Mouse (Mus musculus) T-cell, adult 2 months (primary cell): Measurements from ENCODE around the gene Foxd2.

Experiments
- DNase-seq: peaks from one replicate; pipeline ENCODE4 v3.0.0; 2022; ENCODE audit warnings: low spot score

Gene Foxd2

DNA sequence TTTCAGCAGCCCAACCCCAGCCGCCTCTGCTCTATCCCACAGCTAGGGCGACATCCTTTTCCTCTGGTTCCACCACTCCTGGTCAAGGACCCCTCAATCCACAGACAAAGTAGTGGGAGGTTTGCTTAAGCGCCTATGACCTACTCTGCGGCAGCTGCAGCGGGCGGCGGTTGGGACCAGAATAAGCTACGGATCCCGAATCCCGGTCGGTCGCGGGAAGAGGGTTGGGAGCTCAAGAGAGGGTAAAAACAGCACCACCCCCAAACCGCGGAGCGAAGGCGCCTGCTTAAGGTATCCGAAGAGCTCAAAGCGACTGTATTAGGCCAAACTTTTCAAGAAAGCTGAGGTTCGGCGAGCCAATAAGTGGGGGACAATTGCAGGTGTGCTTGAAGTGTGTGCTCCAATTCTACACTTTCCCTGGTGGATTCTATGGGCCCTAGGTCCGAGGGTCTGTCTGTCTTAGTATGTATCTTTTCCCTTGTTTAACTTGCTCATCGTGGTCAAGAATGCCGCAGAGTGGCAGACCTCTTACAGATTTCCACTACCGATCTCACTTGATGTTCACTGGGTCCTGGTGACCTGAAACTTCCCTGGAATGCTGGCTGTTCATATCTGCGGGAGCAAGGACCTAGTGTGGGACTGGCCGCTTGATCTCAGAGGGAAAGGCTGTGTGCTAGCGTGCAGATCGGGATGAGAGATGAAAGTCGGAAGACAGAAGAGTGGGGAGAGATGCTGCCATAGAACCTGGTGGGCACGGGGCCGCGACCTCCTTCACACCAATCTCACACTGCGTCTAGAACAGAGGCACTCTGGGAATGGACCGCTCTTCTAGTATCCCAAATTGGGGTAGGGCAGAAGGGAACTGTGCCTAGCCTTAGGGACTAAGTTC lies 4.3 kb upstream of the Foxd2 start:
- no peak for DNase-seq

DNA sequence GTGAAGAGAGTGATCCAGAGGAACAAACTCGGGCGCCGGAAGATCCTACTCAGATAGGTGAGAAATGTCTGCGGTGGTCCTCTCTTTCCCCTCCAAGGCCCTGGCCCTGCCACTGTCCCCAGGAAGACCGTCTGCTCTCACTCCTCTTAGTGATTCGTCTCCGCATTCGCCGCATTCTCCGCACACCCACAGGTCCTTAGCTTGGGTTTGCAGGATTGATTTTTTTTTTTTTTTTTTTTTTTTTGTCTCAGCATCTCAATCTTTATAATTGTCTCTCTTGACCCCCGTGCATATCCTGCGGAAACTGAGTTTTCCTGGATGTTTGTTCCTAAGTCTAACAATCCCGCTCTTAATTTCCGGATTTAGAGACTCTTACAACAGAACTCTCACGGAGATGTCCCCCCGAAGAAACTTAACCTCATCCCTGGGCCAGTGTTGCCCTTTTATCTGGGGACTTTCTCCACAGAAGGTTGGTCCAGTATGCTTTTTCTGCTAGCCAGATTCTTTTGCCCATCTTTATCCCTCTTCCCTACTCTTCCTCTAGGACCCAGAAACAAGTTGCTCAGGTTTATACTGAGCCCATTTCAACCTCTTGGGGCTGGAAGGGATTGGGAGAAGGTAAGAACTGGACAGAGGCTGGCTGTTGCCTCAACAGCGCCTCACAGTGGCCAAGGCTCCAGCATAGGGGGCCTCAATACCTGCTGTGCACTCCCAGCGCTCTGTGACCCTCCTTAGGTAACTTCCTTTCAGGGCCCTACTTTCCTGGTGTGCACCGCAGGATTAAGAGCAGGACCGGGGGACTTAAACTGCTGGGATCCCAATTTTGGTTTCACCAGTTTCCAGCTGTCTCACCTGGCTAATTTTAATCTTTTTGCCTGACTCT lies 1.2 kb upstream of the Foxd2 start:
- peak; percentile 20 for DNase-seq

- peak; percentile 46 for DNase-seq
Measured at GRCm38 (mm10) chr4:114907951-114908828, 483 bp downstream of the Foxd2 start.

DNA sequence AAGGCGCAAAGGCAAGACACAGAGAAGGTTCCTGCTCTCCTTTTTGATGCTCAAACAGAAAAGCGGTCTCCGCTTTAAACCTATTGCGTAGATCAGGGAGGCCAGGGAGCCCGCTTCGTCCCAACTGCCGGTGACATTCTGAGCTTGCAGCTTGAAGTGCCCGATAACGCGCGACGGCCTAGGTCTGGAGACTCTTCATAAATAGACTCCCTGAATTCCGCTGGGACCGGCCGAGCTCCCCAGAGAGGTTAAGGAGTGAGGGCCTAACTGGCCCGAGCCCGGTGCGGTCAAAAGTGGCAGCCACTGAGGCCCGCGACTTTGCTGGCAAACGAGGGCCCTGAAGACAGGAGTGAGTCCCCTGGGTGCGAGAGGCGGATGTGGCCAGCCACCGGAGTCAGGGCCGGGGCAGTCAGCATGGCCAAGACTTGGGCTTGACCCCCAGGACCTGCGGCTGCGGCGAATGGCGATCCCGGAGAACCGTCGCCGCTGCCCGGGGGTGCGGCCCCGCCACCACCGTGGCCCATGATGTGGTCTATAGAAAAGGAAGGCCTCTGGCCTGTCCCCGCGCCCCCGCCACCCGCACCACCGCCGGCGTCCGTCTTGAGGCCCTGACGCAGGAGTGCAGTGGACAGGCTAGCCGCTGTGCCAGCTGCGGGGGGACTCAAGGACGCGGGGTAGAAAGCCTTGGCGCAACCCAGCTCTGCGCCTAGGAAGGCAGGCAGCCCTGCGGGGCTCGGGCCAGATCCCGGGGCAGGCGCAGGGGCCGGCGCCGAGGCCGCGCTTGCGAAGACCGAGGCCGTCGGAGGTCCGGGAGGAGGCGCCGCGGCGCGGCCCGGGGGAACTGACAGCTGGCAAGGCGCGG lies 1.4 kb downstream of the Foxd2 start:
- DNase-seq = no peak

DNA sequence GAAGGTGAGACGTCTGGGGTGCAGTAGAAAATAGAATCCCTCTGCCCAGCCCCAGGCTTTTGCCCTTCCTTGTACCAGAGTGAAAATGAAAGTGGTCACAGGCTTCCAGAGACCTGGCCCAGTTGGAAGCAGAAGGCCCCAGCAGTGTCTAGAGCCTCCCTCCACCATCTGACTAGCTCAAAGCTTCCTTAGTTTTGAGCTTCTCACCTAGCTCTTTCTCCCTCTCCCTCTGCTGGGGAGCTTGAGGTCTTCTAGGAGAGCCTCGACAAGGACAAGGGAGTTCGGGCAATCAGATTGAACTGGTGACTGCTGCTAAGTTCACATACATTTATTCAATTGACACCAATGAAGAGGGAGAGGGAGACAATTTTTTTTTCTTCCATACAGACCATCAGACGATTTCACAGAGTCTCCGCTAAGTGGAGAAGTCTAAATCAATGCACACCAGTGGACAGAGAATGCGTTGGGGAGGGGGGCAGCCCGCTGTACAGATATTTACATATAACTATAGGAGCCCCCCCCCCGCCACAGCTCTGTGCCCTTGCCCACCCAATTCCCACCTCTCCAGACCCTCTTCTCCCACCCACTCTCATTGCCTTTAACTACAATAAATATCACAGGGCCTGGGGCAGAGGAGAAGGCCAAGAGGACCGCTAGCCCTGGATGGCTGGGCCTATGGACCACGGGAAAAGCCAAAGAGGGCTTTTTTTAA lies 2.5 kb downstream of the Foxd2 start:
- no peak for DNase-seq

DNA sequence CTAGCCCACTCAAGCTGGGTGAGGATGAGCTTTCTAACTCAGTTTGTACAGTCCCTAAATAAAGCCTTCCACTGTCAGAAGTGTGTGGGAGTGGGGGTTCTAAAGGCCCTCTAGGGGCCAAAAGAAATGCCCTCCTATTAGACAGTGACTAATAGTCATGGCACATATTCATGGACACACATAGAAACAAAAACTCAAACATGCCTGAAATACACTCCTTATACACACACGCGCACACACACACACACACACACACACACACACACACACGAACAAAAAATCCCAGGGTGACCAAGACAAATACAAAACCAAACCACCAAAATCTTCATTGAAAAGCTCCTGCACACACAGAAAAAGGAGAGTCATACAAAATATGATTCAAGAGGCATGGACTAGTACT lies 3.2 kb downstream of the Foxd2 start:
- DNase-seq = no peak

GRCm38 (mm10) chr4:114903422-114903782 lies 5.3 kb downstream of the Foxd2 start:
- no peak for DNase-seq

DNA sequence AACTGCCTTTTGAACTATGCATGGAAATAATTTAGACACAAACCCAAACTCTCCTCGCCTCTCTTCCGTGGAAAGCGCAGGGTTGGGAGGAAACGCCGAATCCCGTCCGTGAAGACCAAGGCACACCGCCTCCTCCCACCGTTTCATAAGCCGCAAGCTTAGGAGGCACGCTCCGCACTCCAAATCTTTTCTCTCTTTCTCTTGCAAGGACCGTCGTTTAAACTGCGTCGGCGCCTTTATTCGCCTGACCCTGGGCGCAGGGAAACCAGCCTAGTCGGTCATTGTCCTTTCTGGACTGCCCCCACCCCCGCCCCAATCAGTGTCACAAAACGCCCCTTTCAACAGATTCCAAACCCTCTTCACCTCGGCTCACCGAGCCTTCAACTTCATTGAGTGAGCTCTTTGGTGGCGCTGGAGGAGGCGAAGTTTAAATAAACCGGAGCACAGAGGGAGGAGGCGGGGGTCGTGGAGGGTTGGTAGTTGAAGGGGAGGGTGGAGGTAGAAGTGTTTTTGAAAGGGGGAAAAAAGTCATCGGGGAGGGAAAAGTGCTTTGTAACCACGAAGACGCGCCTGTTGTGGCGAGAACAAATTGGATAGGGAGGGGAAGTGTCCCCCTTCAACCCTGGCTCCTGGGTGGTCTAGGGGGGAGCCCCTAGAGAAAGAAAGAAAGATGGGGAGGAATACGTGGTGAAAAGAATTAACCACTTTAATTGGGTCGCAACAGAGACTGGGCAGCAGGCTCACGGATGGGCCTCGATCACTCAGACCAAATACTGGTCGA lies 5.8 kb downstream of the Foxd2 start:
- no peak for DNase-seq

DNA sequence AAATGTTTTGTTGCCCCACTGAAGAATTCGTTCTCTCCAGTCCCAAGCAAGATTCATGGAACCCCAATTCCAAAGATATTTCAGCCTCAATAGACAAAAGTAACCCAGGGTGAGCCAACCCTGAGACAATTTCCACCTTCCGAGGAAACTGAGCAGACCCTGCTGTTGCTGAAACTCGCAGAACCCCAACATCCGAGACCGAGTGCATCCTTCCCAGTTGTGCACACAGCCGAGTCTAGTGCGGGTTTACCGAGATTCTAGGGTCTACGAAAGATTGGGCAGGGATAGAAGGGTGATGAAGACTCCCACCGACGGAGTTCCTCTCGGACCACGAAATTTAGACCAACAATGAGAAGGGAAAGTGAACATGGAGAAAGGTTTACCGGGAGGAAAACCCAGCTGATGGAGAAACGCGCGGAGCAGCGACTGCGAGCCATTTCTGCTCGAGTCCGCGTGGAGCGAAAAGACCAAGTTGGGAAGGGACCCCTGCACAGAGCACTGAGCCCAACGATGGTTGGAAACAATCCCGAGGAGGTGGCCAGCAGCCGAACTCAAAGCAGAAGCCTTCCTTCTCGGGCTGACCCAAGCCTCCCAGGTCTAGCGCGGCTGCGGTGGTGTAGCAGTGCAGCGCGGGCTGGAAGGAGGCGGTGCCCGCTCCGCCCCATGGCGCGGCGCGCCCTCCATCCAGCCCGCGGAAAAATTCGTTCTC lies 6.9 kb downstream of the Foxd2 start:
- no peak for DNase-seq

- DNase-seq = no peak
Measured at GRCm38 (mm10) chr4:114900866-114901642, 7.6 kb downstream of the Foxd2 start.

- DNase-seq = no peak
Measured at GRCm38 (mm10) chr4:114899885-114900284, 8.8 kb downstream of the Foxd2 start.

GRCm38 (mm10) chr4:114897853-114898252 lies 10.8 kb downstream of the Foxd2 start:
- no peak for DNase-seq

DNA sequence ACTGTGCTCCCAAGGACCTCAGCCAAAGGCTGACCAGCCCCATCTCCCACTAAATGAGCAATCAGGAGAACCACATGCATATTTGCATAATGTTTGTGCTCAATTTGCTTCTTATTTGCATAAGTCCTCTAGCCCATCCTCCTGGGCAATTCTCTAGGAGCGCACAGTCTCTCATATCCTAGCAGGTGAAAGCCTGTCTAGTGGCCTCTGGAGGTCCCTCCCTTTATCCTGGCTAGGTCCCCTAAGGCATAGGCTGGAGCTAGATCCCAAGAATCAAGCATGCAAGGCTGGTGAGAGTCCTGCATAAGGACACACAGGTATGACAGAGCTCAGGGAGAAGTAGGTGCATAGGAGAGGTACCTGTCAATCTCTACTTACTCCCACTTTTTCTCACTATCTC lies 26.4 kb downstream of the Foxd2 start:
- DNase-seq = no peak

DNA sequence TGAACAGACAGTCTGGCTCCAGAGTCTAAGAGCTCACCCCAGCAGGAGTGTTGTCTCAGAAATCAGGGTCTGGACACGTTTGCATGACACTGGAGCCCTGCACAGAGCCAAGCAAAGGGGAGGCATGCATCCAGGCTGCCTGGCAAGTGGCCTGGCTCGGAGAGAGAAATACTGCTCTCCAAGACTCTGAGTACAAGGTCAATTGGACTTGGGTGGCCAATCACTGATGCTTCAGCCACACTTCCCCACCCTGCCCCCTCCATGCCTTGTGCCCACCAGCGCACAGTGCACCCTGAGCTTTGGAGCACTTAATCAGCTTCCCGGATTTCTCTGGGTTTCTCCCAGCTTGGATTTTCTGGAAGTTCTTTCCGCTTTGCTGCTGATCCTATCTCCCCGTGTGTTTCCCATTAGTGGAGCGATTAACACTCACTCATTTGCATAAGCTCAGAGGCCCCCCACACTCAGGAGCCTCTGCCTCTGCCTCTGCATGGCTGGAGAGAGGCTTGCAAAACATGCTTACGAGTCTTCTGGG lies 32.2 kb downstream of the Foxd2 start:
- no peak for DNase-seq

- DNase-seq = no peak
Measured at GRCm38 (mm10) chr4:114869765-114870490, 38.7 kb downstream of the Foxd2 start.

- no peak for DNase-seq
Measured at GRCm38 (mm10) chr4:114863166-114863565, 45.5 kb downstream of the Foxd2 start.

- no peak for DNase-seq
Measured at GRCm38 (mm10) chr4:114858426-114858825, 50.2 kb downstream of the Foxd2 start.
